Mouse (Mus musculus) C2C12 (cell line): Measurements from ENCODE around the gene Gif.
A peak's percentile ranks its signal among the peaks of the same experiment; 100 is the strongest.

Source experiments
- CEBPB ChIP-seq: IDR thresholded peaks from one replicate; pipeline ENCODE4 v1.6.1; 2011; ENCODE audit warnings: low read depth, mild to moderate bottlenecking, control low read depth, moderate library complexity
- CTCF ChIP-seq: IDR thresholded peaks from one replicate; pipeline ENCODE4 v1.5.1; 2011; ENCODE audit not compliant: control insufficient read depth, insufficient read depth, insufficient read length
- MAX ChIP-seq: IDR thresholded peaks from one replicate; pipeline ENCODE4 v1.6.1; 2011; ENCODE audit warnings: mild to moderate bottlenecking, control low read depth
- MYOD1 ChIP-seq: IDR thresholded peaks from one replicate; pipeline ENCODE4 v1.6.1; 2011; ENCODE audit warnings: low read depth; ENCODE audit not compliant: control insufficient read depth, insufficient read length
- MYOG ChIP-seq: IDR thresholded peaks from one replicate; pipeline ENCODE4 v1.6.1; 2011; ENCODE audit not compliant: control insufficient read depth, insufficient read length; ENCODE audit errors: extremely low read depth
- USF1 ChIP-seq: IDR thresholded peaks from one replicate; pipeline ENCODE4 v1.6.1; 2011; ENCODE audit warnings: low read depth, mild to moderate bottlenecking, control low read depth, moderate library complexity

DNA sequence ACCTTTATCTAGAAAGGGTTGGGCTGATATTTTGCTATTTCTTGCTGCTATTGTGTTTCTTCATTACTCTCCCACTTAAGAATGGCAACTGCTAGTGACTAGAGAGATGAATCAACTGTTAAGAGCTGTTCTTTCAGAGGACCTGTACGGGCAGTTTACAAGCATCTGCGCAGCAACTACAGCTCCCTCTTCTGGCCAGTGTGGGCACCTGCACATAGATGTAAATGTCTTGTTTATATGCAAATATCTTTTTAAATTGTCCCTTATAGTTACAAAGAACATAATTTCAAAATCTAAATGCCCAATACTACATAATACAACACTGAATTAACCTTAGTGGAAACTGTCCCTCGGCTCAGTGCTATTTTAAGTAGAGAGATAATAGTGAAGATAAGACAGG lies 20.8 kb downstream of the Gif start:
- peak; percentile 36 for TF ChIP-seq CTCF
- no peak for TF ChIP-seq MAX
- TF ChIP-seq USF1: no peak
- TF ChIP-seq MYOD1: no peak
- TF ChIP-seq CEBPB: no peak
- no peak for TF ChIP-seq MYOG
